Mouse (Mus musculus) yolk sac, embryonic 10.5 days (tissue): ENCODE measurements at regions not wholly inside any gene's neighbourhood (a gene's known extent, or its start where the extent isn't known, plus 50 kb on each side); places are given as distances from the start of the nearest gene placed in this dataset.

ENCODE experiments used
- DNase-seq: peaks from one replicate; pipeline ENCODE4 v3.0.0-alpha.2; 2017; ENCODE audit warnings: low spot score

DNA sequence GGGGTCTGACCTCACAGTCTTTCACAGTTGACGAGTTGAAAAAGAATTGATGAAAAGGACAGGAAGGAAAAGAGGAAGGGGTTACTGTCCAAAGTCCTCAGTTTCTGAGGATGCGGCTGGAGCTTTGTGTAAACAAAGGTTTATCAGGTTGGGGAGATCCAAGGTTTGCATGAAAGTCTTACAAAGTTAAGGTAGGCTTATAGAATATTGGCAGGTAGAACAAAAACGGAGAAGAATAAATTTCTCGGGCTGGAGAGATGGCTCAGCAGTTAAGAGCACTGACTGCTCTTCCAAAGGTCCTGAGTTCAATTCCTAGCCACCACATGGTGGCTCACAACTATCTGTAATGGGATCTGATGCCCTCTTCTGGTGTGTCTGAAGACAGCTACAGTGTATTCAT is 60.9 kb upstream of the Acpp start:
- peak; percentile 24 for DNase-seq

- DNase-seq = no peak
Measured at GRCm38 (mm10) chr9:104387805-104388204, 50.3 kb upstream of the Acpp start.
